Mouse (Mus musculus): ENCODE results near the gene Tnni3. TPM values are rescaled to one million over a fixed set of nuclear protein-coding genes. Genes with fewer than 3 reads are reported as not detected.
"Not testable (repeated sequence)": the region's sequence is repeated elsewhere in the genome, so short reads cannot be mapped to it uniquely, and the experiment has no call there.

Tnni3 gene
- total RNA-seq (2021), result over 10,000 TPM in 1 of 2 experiments, 1,000 to 10,000 TPM in 1; 9,756 to 10,673 TPM

- DNase-seq, result peak; percentile 60 to 68
Measured at GRCm38 (mm10) chr7:4524212-4524922, at the start of gene Tnni3. Gene Tnni3 (minus strand): TSS chr7:4524229.

GRCm38 (mm10) chr7:4572361-4572760 lies 48.3 kb upstream of the Tnni3 start:
- intact Hi-C loops (cut with DNase I); DNase-seq: not testable (repeated sequence)

More at GRCm38 (mm10) chr7:4524212-4524922, at the start of gene Tnni3:
- intact Hi-C loops (cut with DNase I), result loop anchor here (1.0 to 2.0 kb wide), 2 partner anchors 46 to 93 kb away; no protein-coding TSS in a partner anchor

- intact Hi-C loops (cut with DNase I), result no loop called here
- DNase-seq, result no peak
Measured at GRCm38 (mm10) chr7:4562660-4563059, 38.6 kb upstream of the Tnni3 start.

GRCm38 (mm10) chr7:4557167-4557560 lies 33.1 kb upstream of the Tnni3 start:
- intact Hi-C loops (cut with DNase I), result loop anchor here (2.0 to 10.0 kb wide), 3 partner anchors 240 to 488 kb away; no protein-coding TSS in a partner anchor
- DNase-seq, result no peak

- intact Hi-C loops (cut with DNase I), result loop anchor here (2.0 to 10.0 kb wide), 3 partner anchors 240 to 488 kb away; no protein-coding TSS in a partner anchor
- peak; percentile 72 to 74 for DNase-seq
Measured at GRCm38 (mm10) chr7:4556256-4557166, 32.5 kb upstream of the Tnni3 start.

GRCm38 (mm10) chr7:4547221-4547641 lies 23.2 kb upstream of the Tnni3 start, which contains the start of gene Syt5:
Gene Syt5 (minus strand): TSS chr7:4547541.
- no peak for DNase-seq
- intact Hi-C loops (cut with DNase I), result no loop called here

GRCm38 (mm10) chr7:4546591-4547131 lies 22.6 kb upstream of the Tnni3 start:
- peak; percentile 30 to 56 for DNase-seq
- intact Hi-C loops (cut with DNase I), result no loop called here

GRCm38 (mm10) chr7:4546050-4546449 lies 22.0 kb upstream of the Tnni3 start:
- no peak for DNase-seq
- intact Hi-C loops (cut with DNase I), result no loop called here

GRCm38 (mm10) chr7:4542013-4542412 lies 18.0 kb upstream of the Tnni3 start:
- intact Hi-C loops (cut with DNase I), result no loop called here
- no peak for DNase-seq

GRCm38 (mm10) chr7:4541344-4541743 lies 17.3 kb upstream of the Tnni3 start:
- intact Hi-C loops (cut with DNase I), result no loop called here
- no peak for DNase-seq

GRCm38 (mm10) chr7:4539019-4539418 lies 15.0 kb upstream of the Tnni3 start:
- intact Hi-C loops (cut with DNase I), result no loop called here
- DNase-seq, result no peak

GRCm38 (mm10) chr7:4537181-4537580 lies 13.2 kb upstream of the Tnni3 start:
- intact Hi-C loops (cut with DNase I), result no loop called here
- DNase-seq, result no peak

- intact Hi-C loops (cut with DNase I), result no loop called here
- DNase-seq, result no peak
Measured at GRCm38 (mm10) chr7:4536369-4536768, 12.3 kb upstream of the Tnni3 start.

GRCm38 (mm10) chr7:4532005-4532729 lies 8.1 kb upstream of the Tnni3 start, which contains the start of gene Dnaaf3:
Gene Dnaaf3 (minus strand): TSS chr7:4532453.
- intact Hi-C loops (cut with DNase I), result no loop called here
- DNase-seq, result peak in 1 of 2 experiments; percentile 45

- DNase-seq; intact Hi-C loops (cut with DNase I): not testable (repeated sequence)
Measured at GRCm38 (mm10) chr7:4530166-4530565, 6.1 kb upstream of the Tnni3 start.

GRCm38 (mm10) chr7:4527302-4527689 lies 3.3 kb upstream of the Tnni3 start:
- no peak for DNase-seq

GRCm38 (mm10) chr7:4526341-4527301 lies 2.6 kb upstream of the Tnni3 start:
- peak; percentile 77 to 81 for DNase-seq
- intact Hi-C loops (cut with DNase I), result no loop called here

More at GRCm38 (mm10) chr7:4527302-4527689, 3.3 kb upstream of the Tnni3 start:
- intact Hi-C loops (cut with DNase I), result no loop called here

- DNase-seq, result no peak
- intact Hi-C loops (cut with DNase I), result loop anchor here (1.0 to 2.0 kb wide), 2 partner anchors 45 to 92 kb away; no protein-coding TSS in a partner anchor
Measured at GRCm38 (mm10) chr7:4523205-4524130, 561 bp downstream of the Tnni3 start.
